Comparison of ENCODE assay signal across 8 mouse cellular contexts in the genomic region with DNA sequence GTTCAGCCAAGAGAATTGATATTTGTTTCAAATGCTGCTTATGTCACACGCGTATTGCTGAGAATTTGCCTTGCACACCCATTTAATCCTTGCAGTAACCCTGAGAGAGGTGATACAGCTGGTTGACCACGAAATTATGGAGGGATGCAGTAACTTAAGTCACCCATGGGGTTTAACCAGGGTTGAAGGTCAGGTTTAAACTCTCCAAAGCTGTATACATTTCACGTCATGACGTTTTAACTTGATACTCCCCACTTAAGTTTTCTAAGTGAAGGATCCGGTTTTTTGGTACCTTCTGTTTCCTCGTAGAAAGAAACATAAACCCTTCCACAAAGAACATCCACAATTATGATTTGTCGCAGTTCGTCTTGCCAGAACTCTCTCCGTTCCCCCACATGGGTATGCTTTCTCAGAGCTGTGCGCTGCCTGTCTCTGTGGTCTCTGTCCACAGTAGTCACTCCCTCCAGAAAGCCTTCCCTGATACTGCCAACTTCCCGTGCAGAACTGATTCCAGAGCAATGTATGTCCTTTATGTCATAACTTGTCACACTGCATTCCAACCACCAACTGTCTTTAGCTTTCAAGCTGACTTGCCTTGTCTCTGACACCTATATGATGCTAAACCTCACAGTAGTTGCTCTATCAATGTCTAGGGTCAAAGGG. TPM values are rescaled to one million over a fixed set of nuclear protein-coding genes. Genes with fewer than 3 reads are reported as not detected.
DNase-seq lines count a peak whose midpoint lies in the region; ATAC-seq and TF ChIP-seq lines count a peak whose summit lies in the region.

No protein-coding gene starts in this region.

- no peaks in the 10 kb centered on the region for H3K36me3 ChIP-seq in embryonic facial prominence, embryonic 15.5 days
- H3K36me3 ChIP-seq in intestine, embryonic 16.5 days (ENCODE audit: control insufficient read depth, insufficient read depth, low read length), result no peaks in the 10 kb centered on the region
- no peaks in the 10 kb centered on the region for H3K36me3 ChIP-seq in midbrain, postnatal 0 days (ENCODE audit: insufficient read depth, low read length)

- peak overlapping the region; percentile 98 for H3K27ac ChIP-seq in embryonic facial prominence, embryonic 15.5 days (replicated peaks)
- H3K27ac ChIP-seq in intestine, embryonic 16.5 days (ENCODE audit: low read length), result 0 out of 2 replicates have a peak overlapping the region, but pooled peaks have one; percentile 23
- peak overlapping the region; percentile 97 for H3K27ac ChIP-seq in midbrain, postnatal 0 days (ENCODE audit: low read depth, low read length)

- H3K9me3 ChIP-seq in embryonic facial prominence, embryonic 15.5 days (replicated peaks), result no peaks in the 10 kb centered on the region
- H3K9me3 ChIP-seq in intestine, embryonic 16.5 days (ENCODE audit: control insufficient read depth, low read length), result no peaks in the 10 kb centered on the region
- no peaks in the 10 kb centered on the region for H3K9me3 ChIP-seq in midbrain, postnatal 0 days (ENCODE audit: low read length)

- H3K4me1 ChIP-seq in embryonic facial prominence, embryonic 15.5 days, result peaks cover 21% of the 10 kb centered on the region
- H3K4me1 ChIP-seq in intestine, embryonic 16.5 days (ENCODE audit: control insufficient read depth, insufficient read depth, low read length), result peaks cover 16% of the 10 kb centered on the region
- H3K4me1 ChIP-seq in midbrain, postnatal 0 days (ENCODE audit: insufficient read depth, low read length), result peaks cover 3% of the 10 kb centered on the region; the same call in 1 of the 2 replicates

- H3K9ac ChIP-seq in embryonic facial prominence, embryonic 15.5 days, result peak overlapping the region; percentile 91
- H3K9ac ChIP-seq in intestine, embryonic 16.5 days (ENCODE audit: low read depth, low read length), result peak overlapping the region; percentile 90
- peak overlapping the region; percentile 96 for H3K9ac ChIP-seq in midbrain, postnatal 0 days (replicated peaks; ENCODE audit: low read length, poor library complexity, severe bottlenecking)

- peak; percentile 5; the same call in 1 of the 2 replicates for ATAC-seq in embryonic facial prominence, embryonic 15.5 days (ENCODE audit: insufficient number of reproducible peaks, low FRiP score, low TSS enrichment, low read depth)
- no peak for ATAC-seq in intestine, embryonic 16.5 days
- 0 out of 2 replicates have a peak, but pooled peaks have one; percentile 4 for ATAC-seq in midbrain, postnatal 0 days (ENCODE audit: low FRiP score)

- H3K4me3 ChIP-seq in embryonic facial prominence, embryonic 15.5 days (replicated peaks), result peak overlapping the region; percentile 94
- H3K4me3 ChIP-seq in intestine, embryonic 16.5 days (ENCODE audit: low read length), result peak overlapping the region; percentile 90
- H3K4me3 ChIP-seq in midbrain, postnatal 0 days (ENCODE audit: low read depth, low read length), result peak overlapping the region; percentile 98

- DNase-seq in spleen, adult 12 weeks (ENCODE audit: low spot score), result peak; percentile 25
- no peak for DNase-seq in spleen, postnatal 36 days (ENCODE audit: low spot score in 2 of 2)
- DNase-seq in midbrain, postnatal 0 days (ENCODE audit: low spot score), result no peak
- no peak for DNase-seq in frontal cortex, postnatal 10 days (ENCODE audit: low spot score in 2 of 2)
- no peak for DNase-seq in kidney, postnatal 14 days
- no peak for DNase-seq in right cerebral cortex, postnatal 25 days

- WGBS in embryonic facial prominence, embryonic 15.5 days, result under 1% methylated on average over 12 of the region's 12 CpGs
- 6% methylated on average over 12 of the region's 12 CpGs for WGBS in intestine, embryonic 16.5 days
- 2% methylated on average over 12 of the region's 12 CpGs for WGBS in midbrain, postnatal 0 days

- no peaks in the 10 kb centered on the region for H3K27me3 ChIP-seq in embryonic facial prominence, embryonic 15.5 days
- peaks cover 6% of the 10 kb centered on the region; the same call in 1 of the 2 replicates for H3K27me3 ChIP-seq in intestine, embryonic 16.5 days (replicated peaks; ENCODE audit: control insufficient read depth, insufficient read depth, low read length)
- no peaks in the 10 kb centered on the region for H3K27me3 ChIP-seq in midbrain, postnatal 0 days (ENCODE audit: insufficient read depth, low read length)

- TF ChIP-seq CTCF in midbrain, postnatal 0 days (IDR thresholded peaks at IDR 0.05), result no peak; the same call in 1 of the 2 replicates

- H3K4me2 ChIP-seq in embryonic facial prominence, embryonic 15.5 days (replicated peaks), result peak overlapping the region; percentile 91
- H3K4me2 ChIP-seq in intestine, embryonic 16.5 days (ENCODE audit: low read depth, low read length), result peak overlapping the region; percentile 75
- H3K4me2 ChIP-seq in midbrain, postnatal 0 days (ENCODE audit: low read depth, low read length, poor library complexity, severe bottlenecking), result peak overlapping the region; percentile 86

RNA-seq across cellular contexts. Expression of a gene that starts 0.6 kb away (rescaled TPM):
- polyA plus RNA-seq in embryonic facial prominence, embryonic 15.5 days (2015; fragmentation: Nextera tagmentation; extraction: Ambion mirVana), result 11.2 and 12.4 TPM in 2 replicates
- 3.7 and 3.9 TPM in 2 replicates for polyA plus RNA-seq in intestine, embryonic 16.5 days (2015; fragmentation: Nextera tagmentation; extraction: Ambion mirVana)
- total RNA-seq in midbrain, postnatal 0 days (2014; rRNA removed), result 137 and 143 TPM in 2 replicates
- 19.0 and 21.9 TPM in 2 replicates for polyA plus RNA-seq in midbrain, postnatal 0 days (2015; fragmentation: Nextera tagmentation; extraction: Ambion mirVana)

Comparison
In these comparisons a context has a peak if more than half of its experiments do, and no peak if none do; other contexts are left out.
1. H3K27ac ChIP-seq: peak in every context shown above with its lines; median percentile 98 in embryonic facial prominence, embryonic 15.5 days; 97 in midbrain, postnatal 0 days; 23 in intestine, embryonic 16.5 days.